In genomic region chr12:3889875-3890635, GRCm38 (mm10) we compare ENCODE assay signal across 9 mouse cellular contexts.
DNase-seq lines count a peak whose midpoint lies in the region; ATAC-seq and TF ChIP-seq lines count a peak whose summit lies in the region.
"Had no signal": no experiment of that assay in that cellular context is flagged by ENCODE, and none has a peak within 500 bp of the region (broad histone marks: within the 10 kb centered on the region; RNA-seq: fewer than 3 reads in every experiment).

No protein-coding gene starts in this region.

- H3K9me3 ChIP-seq in hindbrain, embryonic 16.5 days (ENCODE audit: control insufficient read depth, low read length): no peaks in the 10 kb centered on the region
- H3K9me3 ChIP-seq in hindbrain, embryonic 11.5 days (ENCODE audit: control insufficient read depth, low read length): no peaks in the 10 kb centered on the region
- no peaks in the 10 kb centered on the region for H3K9me3 ChIP-seq in MEL (replicated peaks; ENCODE audit: insufficient read depth, low read length)
- no peaks in the 10 kb centered on the region for H3K9me3 ChIP-seq in embryonic facial prominence, embryonic 15.5 days (replicated peaks)
- H3K9me3 ChIP-seq: megakaryocyte, embryonic 14.5 days had no signal

- no peak for TF ChIP-seq RAD21 in MEL (IDR thresholded peaks at IDR 0.05; ENCODE audit: low read depth, low read length)

- no peaks in the 10 kb centered on the region for H3K36me3 ChIP-seq in hindbrain, embryonic 16.5 days (ENCODE audit: control insufficient read depth, insufficient read depth, low read length)
- no peaks in the 10 kb centered on the region for H3K36me3 ChIP-seq in hindbrain, embryonic 11.5 days (ENCODE audit: control insufficient read depth, insufficient read depth, low read length)
- H3K36me3 ChIP-seq in MEL (ENCODE audit: control insufficient read depth in 1 of 2, insufficient read depth in 2 of 2, low read length in 2 of 2): peaks cover 0 to 13% of the 10 kb centered on the region in 2 experiments; a peak in 3 of 4 replicates
- H3K36me3 ChIP-seq in embryonic facial prominence, embryonic 15.5 days: peaks cover 22% of the 10 kb centered on the region

- no peak overlapping the region for H3K4me3 ChIP-seq in hindbrain, embryonic 16.5 days (ENCODE audit: low read length)
- H3K4me3 ChIP-seq in hindbrain, embryonic 11.5 days (ENCODE audit: low read depth, low read length): no peak overlapping the region
- H3K4me3 ChIP-seq in MEL (ENCODE audit: control insufficient read depth in 1 of 2, insufficient read depth in 1 of 2, low read depth in 2 of 2, low read length in 2 of 2): no peak overlapping the region
- H3K4me3 ChIP-seq in embryonic facial prominence, embryonic 15.5 days (replicated peaks): no peak overlapping the region

- no peak for ATAC-seq in hindbrain, embryonic 16.5 days
- no peak for ATAC-seq in hindbrain, embryonic 11.5 days (ENCODE audit: low FRiP score)
- no peak for ATAC-seq in embryonic facial prominence, embryonic 15.5 days (ENCODE audit: insufficient number of reproducible peaks, low FRiP score, low TSS enrichment, low read depth)
- no peak for ATAC-seq in granulocyte monocyte progenitor cell, adult 5-6 weeks (replicated peaks; ENCODE audit: poor library complexity, severe bottlenecking)

- TF ChIP-seq CTCF in MEL (IDR thresholded peaks at IDR 0.05 in 2 of 3, conservative IDR thresholded peaks at IDR 0.05 in 1 of 3; ENCODE audit: control insufficient read depth in 1 of 3, insufficient read depth in 1 of 3, low read depth in 2 of 3, low read length in 3 of 3, poor library complexity in 1 of 3, severe bottlenecking in 1 of 3): no peak

- no peak for DNase-seq in hindbrain, embryonic 11.5 days (ENCODE audit: low spot score)
- DNase-seq in A20 (ENCODE audit: low read depth, low spot score): peak; percentile 14
- peak; percentile 19 for DNase-seq in MEL (ENCODE audit: low read depth, low spot score)
- no peak for DNase-seq in layer of hippocampus, adult 9-11 months
- DNase-seq: right cerebral cortex, adult 18-20 months had no signal

- H3K4me2 ChIP-seq in hindbrain, embryonic 16.5 days (ENCODE audit: low read length): no peak overlapping the region
- H3K4me2 ChIP-seq in hindbrain, embryonic 11.5 days (replicated peaks; ENCODE audit: low read depth, low read length): no peak overlapping the region
- H3K4me2 ChIP-seq in embryonic facial prominence, embryonic 15.5 days (replicated peaks): no peak overlapping the region

- 34% methylated on average over 7 of the region's 7 CpGs for WGBS in hindbrain, embryonic 16.5 days
- 34% methylated on average over 7 of the region's 7 CpGs for WGBS in hindbrain, embryonic 11.5 days
- WGBS in embryonic facial prominence, embryonic 15.5 days: 34% methylated on average over 7 of the region's 7 CpGs

- H3K27ac ChIP-seq in hindbrain, embryonic 16.5 days (ENCODE audit: low read depth, low read length): 0 out of 2 replicates have a peak overlapping the region, but pooled peaks have one; percentile 20
- H3K27ac ChIP-seq in hindbrain, embryonic 11.5 days (ENCODE audit: low read depth, low read length): no peak overlapping the region
- H3K27ac ChIP-seq in MEL (ENCODE audit: control insufficient read depth, low read depth, low read length): no peak overlapping the region
- H3K27ac ChIP-seq in embryonic facial prominence, embryonic 15.5 days (replicated peaks): peak overlapping the region; percentile 92; the same call in 1 of the 2 replicates

- no peak for TF ChIP-seq POLR2A in MEL (IDR thresholded peaks at IDR 0.05; ENCODE audit: control insufficient read depth in 1 of 2, insufficient read depth in 1 of 2, low read depth in 1 of 2, low read length in 2 of 2, poor library complexity in 1 of 2)

- H3K9ac ChIP-seq in hindbrain, embryonic 16.5 days (ENCODE audit: low read depth, low read length): no peak overlapping the region
- no peak overlapping the region for H3K9ac ChIP-seq in hindbrain, embryonic 11.5 days (ENCODE audit: low read depth, low read length)
- H3K9ac ChIP-seq in MEL (ENCODE audit: control insufficient read depth, low read depth, low read length, poor library complexity, severe bottlenecking): no peak overlapping the region
- no peak overlapping the region for H3K9ac ChIP-seq in embryonic facial prominence, embryonic 15.5 days

- H3K4me1 ChIP-seq in hindbrain, embryonic 16.5 days (ENCODE audit: control insufficient read depth, insufficient read depth, low read depth, low read length): peaks cover 77% of the 10 kb centered on the region
- H3K4me1 ChIP-seq in hindbrain, embryonic 11.5 days (replicated peaks; ENCODE audit: control insufficient read depth, insufficient read depth, low read length): peaks cover 18% of the 10 kb centered on the region
- peaks cover 2 to 18% of the 10 kb centered on the region in 2 experiments; a peak in 3 of 4 replicates for H3K4me1 ChIP-seq in MEL (ENCODE audit: control insufficient read depth in 1 of 2, insufficient read depth in 2 of 2, low read length in 2 of 2)
- peaks cover 80% of the 10 kb centered on the region for H3K4me1 ChIP-seq in embryonic facial prominence, embryonic 15.5 days

- no peaks in the 10 kb centered on the region for H3K27me3 ChIP-seq in hindbrain, embryonic 16.5 days (replicated peaks; ENCODE audit: control insufficient read depth, insufficient read depth, low read length)
- no peaks in the 10 kb centered on the region for H3K27me3 ChIP-seq in hindbrain, embryonic 11.5 days (ENCODE audit: control insufficient read depth, insufficient read depth, low read length)
- no peaks in the 10 kb centered on the region for H3K27me3 ChIP-seq in MEL (ENCODE audit: control insufficient read depth in 1 of 2, insufficient read depth in 2 of 2, low read length in 2 of 2)
- H3K27me3 ChIP-seq in embryonic facial prominence, embryonic 15.5 days: no peaks in the 10 kb centered on the region
- H3K27me3 ChIP-seq: megakaryocyte, embryonic 14.5 days had no signal

- TF ChIP-seq EP300 in MEL (IDR thresholded peaks at IDR 0.05; ENCODE audit: low read depth in 1 of 2, low read length in 2 of 2): 0 out of 4 replicates have a peak, but pooled peaks of 1 of the 2 experiments have one; percentile 13

- peaks cover 2% of the 10 kb centered on the region; the same call in 1 of the 2 replicates for H3K79me2 ChIP-seq in MEL (ENCODE audit: control insufficient read depth, insufficient read depth, low read length, poor library complexity)

TF ChIP-seq in MEL, 35 proteins besides CTCF, POLR2A, EP300 and RAD21:
- TF ChIP-seq RCOR1 (IDR thresholded peaks at IDR 0.05; ENCODE audit: low read depth, low read length) (peak; percentile 48; the same call in 1 of the 2 replicates), TCF12 (IDR thresholded peaks at IDR 0.05; ENCODE audit: low read depth, low read length) (0 out of 2 replicates have a peak, but pooled peaks have one; percentile 35), MEF2A (IDR thresholded peaks at IDR 0.05; ENCODE audit: extremely low read depth, insufficient replicate concordance, low read depth, low read length, poor library complexity, severe bottlenecking) (no peak), GATA1 (IDR thresholded peaks at IDR 0.05; ENCODE audit: low read depth, low read length) (peak; percentile 68)

Comparison
In these comparisons a context has a peak if more than half of its experiments do, and no peak if none do; other contexts are left out.
1. H3K27ac ChIP-seq: peak in hindbrain, embryonic 16.5 days (single experiment) and embryonic facial prominence, embryonic 15.5 days (single experiment); none in hindbrain, embryonic 11.5 days (single experiment) and MEL (single experiment).
2. DNase-seq: peak in A20 (single experiment) and MEL (single experiment); none in hindbrain, embryonic 11.5 days (single experiment) and layer of hippocampus, adult 9-11 months (single experiment).